Mouse (Mus musculus) kidney, postnatal 0 days (tissue): ENCODE results near the gene Fgf23. TPM values are rescaled to one million over a fixed set of nuclear protein-coding genes. Genes with fewer than 3 reads are reported as not detected.

Experiments used
- ATAC-seq: fragments of 200-750 bp; cut with Nextera tagmentation; replicated peaks from 2 replicates; pipeline ENCODE4 v1.8.0; 2017; ENCODE audit warnings: low read depth, moderate number of reproducible peaks, moderate TSS enrichment, moderate library complexity; ENCODE audit not compliant: low FRiP score
- DNase-seq: peaks from one replicate; pipeline ENCODE4 v3.0.0-alpha.2; 2016; ENCODE audit warnings: low spot score
- H3K27ac ChIP-seq: fragments of 300-500 bp; sonication (generic); 2 replicates; pipeline ENCODE4 v1.5.1; 2014; ENCODE audit warnings: mild to moderate bottlenecking
- H3K27me3 ChIP-seq: fragments of 300-500 bp; sonication (generic); 2 replicates; pipeline ENCODE4 v1.6.1; 2014; ENCODE audit warnings: low read length, mixed read lengths; ENCODE audit not compliant: insufficient read depth
- H3K36me3 ChIP-seq: fragments of 300-500 bp; sonication (generic); 2 replicates; pipeline ENCODE4 v1.6.1; 2014; ENCODE audit warnings: low read length, mixed read lengths; ENCODE audit not compliant: insufficient read depth
- H3K4me1 ChIP-seq: fragments of 300-500 bp; sonication (generic); replicated peaks from 2 replicates; pipeline ENCODE4 v1.6.1; 2014; ENCODE audit warnings: antibody characterized with exemption, low read length, mixed read lengths; ENCODE audit not compliant: insufficient read depth
- H3K4me2 ChIP-seq: fragments of 300-500 bp; sonication (generic); 2 replicates; pipeline ENCODE4 v1.6.1; 2014; ENCODE audit warnings: mild to moderate bottlenecking, low read length, moderate library complexity, mixed read lengths
- H3K4me3 ChIP-seq: fragments of 300-500 bp; sonication (generic); replicated peaks from 2 replicates; pipeline ENCODE4 v1.5.1; 2014; ENCODE audit warnings: low read depth, low read length
- H3K9ac ChIP-seq: fragments of 300-500 bp; sonication (generic); 2 replicates; pipeline ENCODE4 v1.6.1; 2014; ENCODE audit warnings: low read depth, low read length
- H3K9me3 ChIP-seq: fragments of 300-500 bp; sonication (generic); replicated peaks from 2 replicates; pipeline ENCODE4 v1.6.1; 2016; ENCODE audit warnings: low read length, inconsistent platforms, mixed read lengths
- CTCF ChIP-seq: IDR thresholded peaks from 2 replicates; pipeline ENCODE4 v1.5.1; 2016; ENCODE audit warnings: antibody characterized with exemption, low read depth, mild to moderate bottlenecking, moderate library complexity
- WGBS: fragments of 180-500 bp; shearing (Covaris S2); extraction: QIAGEN DNeasy Blood & Tissue Kit; methylation state at CpG from one replicate; pipeline ENCODE4 v1.1.7; 2014; 5-methylcytosine and 5-hydroxymethylcytosine counted together
- polyA plus RNA-seq: library from polyadenylated mRNA; unstranded; fragments of >200 nt; fragmentation: Nextera tagmentation; extraction: Ambion mirVana; gene quantifications from 2 replicates; pipeline ENCODE4 v1.2.1, GENCODE M21; 2015

The Fgf23 gene
- polyA plus RNA-seq, 1 experiment from 2014 or later, result not detected

GRCm38 (mm10) chr6:127129659-127130058, 57.0 kb downstream of the Fgf23 start:
- WGBS, result 93% methylated on average over 14 of the region's 14 CpGs
- peaks cover 17% of the 10 kb centered on the region; the same call in 1 of the 2 replicates for H3K36me3 ChIP-seq

GRCm38 (mm10) chr6:127130377-127130776, 57.7 kb downstream of the Fgf23 start:
- no peak overlapping the region for H3K9ac ChIP-seq
- H3K27ac ChIP-seq, result no peak overlapping the region
- H3K4me1 ChIP-seq, result no peaks in the 10 kb centered on the region
- no peak overlapping the region for H3K4me2 ChIP-seq
- no peaks in the 10 kb centered on the region for H3K9me3 ChIP-seq
- no peak for TF ChIP-seq CTCF
- peaks cover 17% of the 10 kb centered on the region; the same call in 1 of the 2 replicates for H3K36me3 ChIP-seq
- no peak overlapping the region for H3K4me3 ChIP-seq
- ATAC-seq (no peak), DNase-seq (no peak)
- WGBS, result 86% methylated on average over 13 of the region's 13 CpGs
- no peaks in the 10 kb centered on the region for H3K27me3 ChIP-seq

More at GRCm38 (mm10) chr6:127129659-127130058, 57.0 kb downstream of the Fgf23 start:
- no peak for DNase-seq
- no peaks in the 10 kb centered on the region for H3K27me3 ChIP-seq
- no peaks in the 10 kb centered on the region for H3K4me1 ChIP-seq
- no peak overlapping the region for H3K4me2 ChIP-seq
- H3K9me3 ChIP-seq, result no peaks in the 10 kb centered on the region
- H3K9ac ChIP-seq, result no peak overlapping the region
- ATAC-seq, result no peak
- no peak overlapping the region for H3K27ac ChIP-seq
- H3K4me3 ChIP-seq, result no peak overlapping the region
- TF ChIP-seq CTCF, result no peak

Other genes with a start within 250 kb of the Fgf23 start
- 298 and 340 TPM in 2 replicates for gene Ndufa9, start 223.8 kb upstream of the Fgf23 start, polyA plus RNA-seq
- gene Akap3, start 219.8 kb upstream of the Fgf23 start, polyA plus RNA-seq, result not detected in 2 replicates
- gene Dyrk4, start 151.1 kb upstream of the Fgf23 start, polyA plus RNA-seq, result not detected in 2 replicates
- 26.4 and 34.9 TPM in 2 replicates for gene Rad51ap1, start 133.3 kb upstream of the Fgf23 start, polyA plus RNA-seq
- 17.8 and 18.7 TPM in 2 replicates for gene D6Wsu163e, start 132.9 kb upstream of the Fgf23 start, polyA plus RNA-seq
- gene Fgf6, start 57.3 kb upstream of the Fgf23 start, polyA plus RNA-seq, result not detected in 2 replicates
- 2.6 and 2.8 TPM in 2 replicates for gene Tigar, start 36.7 kb downstream of the Fgf23 start, polyA plus RNA-seq
- gene Ccnd2, start 79.3 kb downstream of the Fgf23 start, polyA plus RNA-seq, result 364 and 419 TPM in 2 replicates